Mouse (Mus musculus) splenic B cell, adult 2 months (primary cell): Measurements from ENCODE around the gene Fgg.
A peak's percentile ranks its signal among the peaks of the same experiment; 100 is the strongest.

Source experiments
- DNase-seq: peaks from one replicate; pipeline ENCODE4 v3.0.0-alpha.2; 2011; ENCODE audit warnings: low read depth, low spot score
- H3K27me3 ChIP-seq: 2 replicates; pipeline ENCODE4 v1.6.1; 2012; ENCODE audit warnings: mild to moderate bottlenecking, low read length, moderate library complexity, mixed read lengths; ENCODE audit not compliant: control insufficient read depth, poor library complexity, insufficient read depth, severe bottlenecking
- H3K36me3 ChIP-seq: 2 replicates; pipeline ENCODE4 v1.6.1; 2012; ENCODE audit warnings: mild to moderate bottlenecking, low read length, moderate library complexity, mixed read lengths; ENCODE audit not compliant: control insufficient read depth, poor library complexity, insufficient read depth, severe bottlenecking

Fgg gene

GRCm38 (mm10) chr3:83007557-83007956 lies at the start of gene Fgg:
Fgg (plus strand) TSS chr3:83007724.
- Histone ChIP-seq H3K27me3 (no peaks in the 10 kb centered on the region; the same call in 1 of the 2 replicates), H3K36me3 (no peaks in the 10 kb centered on the region)
- DNase-seq: no peak

- DNase-seq: no peak
- H3K27me3 ChIP-seq: no peaks in the 10 kb centered on the region
- H3K36me3 ChIP-seq: no peaks in the 10 kb centered on the region
Measured at GRCm38 (mm10) chr3:82971046-82971445, 36.5 kb upstream of the Fgg start.

- H3K27me3 ChIP-seq: no peaks in the 10 kb centered on the region
- no peak for DNase-seq
- no peaks in the 10 kb centered on the region for H3K36me3 ChIP-seq
Measured at GRCm38 (mm10) chr3:82980818-82981217, 26.7 kb upstream of the Fgg start.

- DNase-seq: no peak
- no peaks in the 10 kb centered on the region for H3K36me3 ChIP-seq
- no peaks in the 10 kb centered on the region for H3K27me3 ChIP-seq
Measured at GRCm38 (mm10) chr3:82981861-82982260, 25.7 kb upstream of the Fgg start.

- H3K27me3 ChIP-seq: no peaks in the 10 kb centered on the region
- DNase-seq: no peak
- no peaks in the 10 kb centered on the region for H3K36me3 ChIP-seq
Measured at GRCm38 (mm10) chr3:82984840-82985239, 22.7 kb upstream of the Fgg start.

- Histone ChIP-seq H3K36me3 (no peaks in the 10 kb centered on the region), H3K27me3 (no peaks in the 10 kb centered on the region)
- DNase-seq: no peak
Measured at GRCm38 (mm10) chr3:82991963-82992362, 15.6 kb upstream of the Fgg start.

GRCm38 (mm10) chr3:82992956-82993355 lies 14.6 kb upstream of the Fgg start:
- no peak for DNase-seq
- Histone ChIP-seq H3K36me3 (no peaks in the 10 kb centered on the region), H3K27me3 (no peaks in the 10 kb centered on the region)

- no peaks in the 10 kb centered on the region for H3K36me3 ChIP-seq
- no peak for DNase-seq
- no peaks in the 10 kb centered on the region for H3K27me3 ChIP-seq
Measured at GRCm38 (mm10) chr3:82995368-82995767, 12.2 kb upstream of the Fgg start.

- H3K27me3 ChIP-seq: no peaks in the 10 kb centered on the region
- H3K36me3 ChIP-seq: no peaks in the 10 kb centered on the region
- no peak for DNase-seq
Measured at GRCm38 (mm10) chr3:82996656-82997055, 10.9 kb upstream of the Fgg start.

GRCm38 (mm10) chr3:82998772-82999463 lies 8.6 kb upstream of the Fgg start:
- peak; percentile 78 for DNase-seq
- Histone ChIP-seq H3K27me3 (no peaks in the 10 kb centered on the region), H3K36me3 (no peaks in the 10 kb centered on the region)

GRCm38 (mm10) chr3:82999995-83000394 lies 7.5 kb upstream of the Fgg start:
- Histone ChIP-seq H3K27me3 (no peaks in the 10 kb centered on the region), H3K36me3 (no peaks in the 10 kb centered on the region)
- no peak for DNase-seq

- peak; percentile 61 for DNase-seq
- Histone ChIP-seq H3K36me3 (no peaks in the 10 kb centered on the region), H3K27me3 (no peaks in the 10 kb centered on the region)
Measured at GRCm38 (mm10) chr3:83002191-83002590, 5.3 kb upstream of the Fgg start.

- DNase-seq: no peak
- Histone ChIP-seq H3K27me3 (no peaks in the 10 kb centered on the region), H3K36me3 (no peaks in the 10 kb centered on the region)
Measured at GRCm38 (mm10) chr3:83003068-83003467, 4.5 kb upstream of the Fgg start.

- Histone ChIP-seq H3K36me3 (no peaks in the 10 kb centered on the region), H3K27me3 (no peaks in the 10 kb centered on the region)
- no peak for DNase-seq
Measured at GRCm38 (mm10) chr3:83004801-83005200, 2.7 kb upstream of the Fgg start.

GRCm38 (mm10) chr3:83010291-83010690 lies 2.8 kb downstream of the Fgg start:
- Histone ChIP-seq H3K36me3 (no peaks in the 10 kb centered on the region), H3K27me3 (no peaks in the 10 kb centered on the region; the same call in 1 of the 2 replicates)
- DNase-seq: no peak

- DNase-seq: no peak
- no peaks in the 10 kb centered on the region; the same call in 1 of the 2 replicates for H3K27me3 ChIP-seq
Measured at GRCm38 (mm10) chr3:83011136-83011535, 3.6 kb downstream of the Fgg start.

More at GRCm38 (mm10) chr3:83011136-83011535, 3.6 kb downstream of the Fgg start:
- no peaks in the 10 kb centered on the region for H3K36me3 ChIP-seq
